Mouse (Mus musculus): ENCODE data around the gene Rap1gap2. TPM values are rescaled to one million over a fixed set of nuclear protein-coding genes. Genes with fewer than 3 reads are reported as not detected.

The Rap1gap2 gene
- polyA plus RNA-seq (2015; fragmentation: Nextera tagmentation; extraction: Ambion mirVana): 12.1 and 12.4 TPM in 2 replicates

DNA sequence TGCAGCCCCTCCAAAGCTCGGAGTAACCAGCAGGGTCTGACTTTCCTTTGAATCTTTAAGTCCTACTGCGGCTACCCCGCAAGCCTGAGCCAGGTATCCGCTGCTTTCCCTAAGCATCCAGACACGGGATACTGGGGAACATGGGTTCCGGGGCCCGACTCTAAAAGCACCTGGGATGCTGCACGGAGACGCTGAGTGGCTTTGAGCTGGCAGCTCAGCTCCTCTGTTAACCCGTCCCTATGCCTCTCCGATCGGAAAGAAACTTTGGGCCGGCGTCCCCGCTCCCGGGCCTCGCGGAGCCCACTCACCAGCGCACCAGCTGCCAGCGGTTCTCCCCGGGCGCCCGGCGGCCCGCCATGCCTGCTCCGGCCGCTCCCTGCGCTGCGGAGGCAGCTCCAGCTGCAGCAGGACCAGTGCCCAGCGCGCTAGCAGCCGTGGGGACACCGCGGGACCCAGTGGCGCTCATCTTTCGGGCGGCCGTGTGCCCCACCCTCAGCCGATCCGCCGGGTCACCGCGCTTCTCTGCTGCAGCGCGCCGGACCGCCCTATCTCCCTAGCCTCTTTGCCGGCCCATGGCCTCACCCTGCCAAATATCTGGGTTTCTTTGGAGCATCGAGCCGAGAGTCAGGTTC, at the start of gene Rap1gap2:
Rap1gap2 (minus strand) TSS at position 371 of the 632 bp plus-strand sequence.
- no peaks in the 10 kb centered on the region for H3K9me3 ChIP-seq
- peak within 1 kb of the TSS; percentile 38 for H3K4me3 ChIP-seq (replicated peaks)
- H3K27ac ChIP-seq: no peak within 1 kb of the TSS
- ATAC-seq: no peak
- 1% methylated on average over 50 of the region's 50 CpGs for WGBS
- peaks cover 8% of the 10 kb centered on the region; the same call in 1 of the 2 replicates for H3K4me1 ChIP-seq (replicated peaks)
- H3K4me2 ChIP-seq (replicated peaks): peak within 1 kb of the TSS; percentile 76
- H3K9ac ChIP-seq: no peak within 1 kb of the TSS
- H3K27me3 ChIP-seq (replicated peaks): peaks cover 28% of the 10 kb centered on the region
- no peaks in the 10 kb centered on the region for H3K36me3 ChIP-seq

DNA sequence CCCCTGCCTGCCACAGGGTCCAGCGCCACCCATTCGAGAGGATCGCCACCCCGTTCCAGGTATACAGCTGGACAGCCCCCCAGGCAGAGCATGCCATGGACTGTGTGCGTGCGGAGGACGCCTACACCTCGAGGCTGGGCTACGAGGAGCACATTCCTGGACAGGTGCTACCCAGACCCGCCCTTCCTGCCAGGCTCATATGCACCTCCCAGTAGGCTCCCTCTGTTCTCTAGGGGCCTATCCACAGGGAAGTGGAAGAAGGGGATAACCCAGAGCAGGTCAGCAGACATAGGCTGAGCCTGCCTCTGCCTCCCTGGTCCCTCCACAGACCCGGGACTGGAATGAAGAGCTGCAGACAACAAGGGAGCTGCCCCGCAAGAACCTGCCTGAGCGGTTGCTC, 49.6 kb upstream of the Rap1gap2 start:
- WGBS: 92% methylated on average over 13 of the region's 13 CpGs
- 0 out of 2 replicates have a peak, but pooled peaks have one; percentile 19 for ATAC-seq

DNA sequence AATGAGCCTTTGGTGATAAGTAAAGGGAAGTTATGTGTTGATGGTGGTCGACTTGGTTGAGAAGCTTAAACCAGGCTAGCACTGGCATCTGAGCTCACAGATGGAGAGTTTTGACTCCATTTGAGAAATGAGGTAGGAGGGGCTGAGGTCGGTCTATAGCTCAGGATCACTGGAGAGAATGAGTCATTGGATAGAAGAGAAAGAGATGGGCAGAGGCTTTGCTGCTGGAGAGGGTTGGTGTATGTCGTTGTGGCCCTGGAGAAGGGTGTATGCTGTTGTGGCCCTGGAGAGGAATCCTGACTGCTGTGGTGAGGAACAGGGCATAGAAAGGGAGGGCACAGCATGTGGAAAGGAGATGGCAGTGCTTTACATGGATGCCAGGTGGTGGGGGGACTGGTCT, 45.2 kb upstream of the Rap1gap2 start:
- no peak overlapping the region for H3K9ac ChIP-seq
- H3K36me3 ChIP-seq: peaks cover 38% of the 10 kb centered on the region
- 82% methylated on average over 3 of the region's 3 CpGs for WGBS
- peaks cover 26% of the 10 kb centered on the region for H3K4me1 ChIP-seq (replicated peaks)
- no peak overlapping the region for H3K27ac ChIP-seq
- no peak overlapping the region for H3K4me3 ChIP-seq (replicated peaks)
- no peak for ATAC-seq
- no peak overlapping the region for H3K4me2 ChIP-seq (replicated peaks)
- H3K27me3 ChIP-seq (replicated peaks): no peaks in the 10 kb centered on the region
- H3K9me3 ChIP-seq: no peaks in the 10 kb centered on the region

More for the DNA sequence above, 49.6 kb upstream of the Rap1gap2 start:
- no peaks in the 10 kb centered on the region for H3K4me1 ChIP-seq (replicated peaks)
- no peak overlapping the region for H3K4me3 ChIP-seq (replicated peaks)
- no peak overlapping the region for H3K27ac ChIP-seq
- H3K36me3 ChIP-seq: peaks cover 71% of the 10 kb centered on the region
- H3K27me3 ChIP-seq (replicated peaks): no peaks in the 10 kb centered on the region
- no peak overlapping the region for H3K9ac ChIP-seq
- H3K4me2 ChIP-seq (replicated peaks): no peak overlapping the region
- H3K9me3 ChIP-seq: no peaks in the 10 kb centered on the region

DNA sequence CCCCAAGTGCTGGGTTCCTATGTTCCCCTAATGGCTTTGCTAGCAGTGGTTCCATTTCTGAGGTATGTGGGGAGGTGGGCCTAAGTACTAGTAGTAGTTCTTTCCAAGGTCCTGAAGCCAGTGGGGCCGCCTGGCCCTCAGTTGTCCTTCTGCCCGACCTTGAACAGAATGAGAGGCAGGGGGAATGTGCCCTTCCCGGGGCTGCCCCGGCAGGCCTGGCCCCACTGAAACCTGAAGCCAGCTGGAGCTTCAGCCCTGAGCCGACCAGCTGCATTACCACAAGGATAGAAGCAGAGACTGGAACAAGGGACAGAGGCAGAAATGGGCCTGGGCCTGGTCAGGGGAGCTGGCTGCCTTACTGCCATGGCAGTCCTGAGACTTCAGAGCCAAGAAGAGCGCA, 42.7 kb upstream of the Rap1gap2 start:
- H3K36me3 ChIP-seq: peaks cover 14% of the 10 kb centered on the region
- H3K4me1 ChIP-seq (replicated peaks): peaks cover 35% of the 10 kb centered on the region
- no peak overlapping the region for H3K4me3 ChIP-seq (replicated peaks)
- H3K27me3 ChIP-seq (replicated peaks): no peaks in the 10 kb centered on the region
- WGBS: 44% methylated on average over 6 of the region's 6 CpGs
- no peaks in the 10 kb centered on the region for H3K9me3 ChIP-seq
- H3K4me2 ChIP-seq (replicated peaks): peak overlapping the region; percentile 7; the same call in 1 of the 2 replicates
- H3K9ac ChIP-seq: 0 out of 2 replicates have a peak overlapping the region, but pooled peaks have one; percentile 15
- H3K27ac ChIP-seq: no peak overlapping the region
- ATAC-seq: no peak

DNA sequence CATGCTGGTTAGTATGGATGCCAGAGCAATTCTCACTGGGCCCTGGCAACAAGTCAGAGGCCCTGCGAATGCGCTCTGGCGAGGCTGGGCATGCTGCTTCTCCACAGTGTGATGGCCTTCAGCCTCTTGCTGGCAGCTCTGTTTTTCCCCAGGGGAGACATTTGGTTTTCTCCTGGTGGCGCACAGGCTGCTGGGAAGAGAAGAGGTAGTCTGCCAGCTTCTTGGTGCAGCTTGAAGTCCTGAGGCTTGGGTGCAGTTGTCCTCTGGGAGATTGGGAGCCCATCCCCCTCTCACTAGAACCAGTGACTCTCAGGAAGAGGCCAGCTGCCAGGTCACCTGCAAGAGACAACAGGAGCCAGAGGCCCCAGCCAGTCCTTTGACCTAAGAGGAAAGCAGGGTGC, 42.1 kb upstream of the Rap1gap2 start:
- H3K27ac ChIP-seq: no peak overlapping the region
- 81% methylated on average over 4 of the region's 4 CpGs for WGBS

GRCm38 (mm10) chr11:74650576-74651100, 39.9 kb upstream of the Rap1gap2 start:
- Histone ChIP-seq H3K4me3 (replicated peaks) (peak overlapping the region; percentile 96), H3K27ac (peak overlapping the region; percentile 89; the same call in 1 of the 2 replicates), H3K4me1 (replicated peaks) (peaks cover 35% of the 10 kb centered on the region), H3K27me3 (replicated peaks) (no peaks in the 10 kb centered on the region), H3K9ac (peak overlapping the region; percentile 93), H3K36me3 (no peaks in the 10 kb centered on the region), H3K4me2 (replicated peaks) (peak overlapping the region; percentile 86), H3K9me3 (no peaks in the 10 kb centered on the region)
- no peak for ATAC-seq
- WGBS: 43% methylated on average over 4 of the region's 4 CpGs

More for the DNA sequence above, 42.1 kb upstream of the Rap1gap2 start:
- Histone ChIP-seq H3K27me3 (replicated peaks) (no peaks in the 10 kb centered on the region), H3K9ac (0 out of 2 replicates have a peak overlapping the region, but pooled peaks have one; percentile 15), H3K9me3 (no peaks in the 10 kb centered on the region), H3K36me3 (peaks cover 10% of the 10 kb centered on the region), H3K4me3 (replicated peaks) (no peak overlapping the region), H3K4me2 (replicated peaks) (peak overlapping the region; percentile 7), H3K4me1 (replicated peaks) (peaks cover 35% of the 10 kb centered on the region)
- no peak for ATAC-seq

- Histone ChIP-seq H3K9ac (peak overlapping the region; percentile 93), H3K27ac (peak overlapping the region; percentile 89), H3K27me3 (replicated peaks) (no peaks in the 10 kb centered on the region), H3K9me3 (no peaks in the 10 kb centered on the region), H3K4me1 (replicated peaks) (peaks cover 35% of the 10 kb centered on the region), H3K4me3 (replicated peaks) (peak overlapping the region; percentile 96), H3K4me2 (replicated peaks) (peak overlapping the region; percentile 86), H3K36me3 (no peaks in the 10 kb centered on the region)
- peak; percentile 80 for ATAC-seq
- WGBS: under 1% methylated on average over 53 of the region's 53 CpGs
Measured at GRCm38 (mm10) chr11:74649647-74650551, 39.2 kb upstream of the Rap1gap2 start.

DNA sequence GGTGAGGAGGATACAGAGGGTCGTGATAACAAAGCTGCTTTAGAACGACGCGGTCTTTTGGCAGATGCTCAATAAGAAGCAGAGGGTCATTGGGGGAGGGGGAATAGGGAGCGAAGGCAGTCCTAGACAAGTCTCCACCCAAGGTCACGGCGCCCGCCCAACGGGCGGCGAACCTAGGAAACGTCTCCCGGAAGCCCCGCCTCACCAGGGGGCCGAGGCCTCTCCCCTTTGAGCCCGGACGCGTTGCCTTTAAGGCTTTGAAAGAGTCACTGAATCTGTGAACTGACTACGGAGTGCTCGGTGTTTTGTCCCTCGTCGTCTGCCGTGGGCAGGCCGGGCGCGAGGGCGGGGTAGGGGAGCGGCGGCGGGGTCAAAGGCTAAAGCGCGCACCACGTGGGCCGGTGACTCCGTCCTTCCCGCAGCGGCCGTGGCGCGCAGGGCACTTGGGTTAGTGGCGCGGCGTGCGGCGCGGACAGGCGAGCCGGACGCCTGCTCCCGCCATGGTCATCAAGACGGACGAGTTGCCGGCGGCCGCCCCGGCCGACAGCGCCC, 38.5 kb upstream of the Rap1gap2 start, which contains the start of gene Cluh:
Cluh (plus strand) TSS at position 401 of the 552 bp plus-strand sequence.
- Histone ChIP-seq H3K9me3 (no peaks in the 10 kb centered on the region), H3K27me3 (replicated peaks) (no peaks in the 10 kb centered on the region), H3K9ac (peak within 1 kb of the TSS; percentile 93), H3K27ac (peak within 1 kb of the TSS; percentile 89), H3K36me3 (no peaks in the 10 kb centered on the region), H3K4me2 (replicated peaks) (peak within 1 kb of the TSS; percentile 86), H3K4me1 (replicated peaks) (peaks cover 35% of the 10 kb centered on the region), H3K4me3 (replicated peaks) (peak within 1 kb of the TSS; percentile 96)
- under 1% methylated on average over 58 of the region's 58 CpGs for WGBS
- peak; percentile 90 for ATAC-seq

- H3K36me3 ChIP-seq: no peaks in the 10 kb centered on the region
- no peaks in the 10 kb centered on the region for H3K27me3 ChIP-seq (replicated peaks)
- peaks cover 35% of the 10 kb centered on the region for H3K4me1 ChIP-seq (replicated peaks)
- H3K4me2 ChIP-seq (replicated peaks): peak overlapping the region; percentile 86
- peak; percentile 33 for ATAC-seq
- 0 out of 2 replicates have a peak overlapping the region, but pooled peaks have one; percentile 9 for H3K9ac ChIP-seq
- H3K4me3 ChIP-seq (replicated peaks): peak overlapping the region; percentile 96
- H3K9me3 ChIP-seq: no peaks in the 10 kb centered on the region
- WGBS: 0% methylated on average over 1 of the region's 1 CpGs
- H3K27ac ChIP-seq: peak overlapping the region; percentile 42
Measured at GRCm38 (mm10) chr11:74648676-74649075, 38.0 kb upstream of the Rap1gap2 start.

- Histone ChIP-seq H3K27me3 (replicated peaks) (no peaks in the 10 kb centered on the region), H3K27ac (peak overlapping the region; percentile 42), H3K9me3 (no peaks in the 10 kb centered on the region), H3K36me3 (no peaks in the 10 kb centered on the region), H3K4me3 (replicated peaks) (no peak overlapping the region), H3K9ac (no peak overlapping the region), H3K4me1 (replicated peaks) (peaks cover 28% of the 10 kb centered on the region), H3K4me2 (replicated peaks) (0 out of 2 replicates have a peak overlapping the region, but pooled peaks have one; percentile 86)
- WGBS: 86% methylated on average over 1 of the region's 1 CpGs
- ATAC-seq: no peak
Measured at GRCm38 (mm10) chr11:74647966-74648365, 37.3 kb upstream of the Rap1gap2 start.

DNA sequence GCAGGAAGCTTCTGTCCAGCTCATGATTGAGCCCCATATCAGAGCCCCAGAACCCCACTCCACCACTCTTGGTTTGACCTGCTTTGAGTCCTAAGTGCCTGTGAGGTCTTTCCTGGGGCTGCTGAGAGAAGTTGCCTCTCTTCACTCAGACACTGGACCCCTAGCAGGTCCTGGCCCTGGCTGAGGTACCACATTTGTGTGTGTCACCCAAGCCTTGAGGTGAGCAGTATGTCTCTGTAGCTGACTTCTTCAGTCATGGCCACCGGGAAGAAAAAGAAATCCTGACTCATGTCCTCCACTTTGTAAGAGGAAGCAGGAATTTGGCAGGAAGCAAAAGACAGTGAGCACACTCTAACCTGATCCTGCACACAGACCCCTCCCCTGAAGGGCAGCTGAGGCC, 28.9 kb upstream of the Rap1gap2 start:
- H3K27me3 ChIP-seq (replicated peaks): no peaks in the 10 kb centered on the region
- no peak overlapping the region for H3K9ac ChIP-seq
- H3K4me3 ChIP-seq (replicated peaks): no peak overlapping the region
- H3K9me3 ChIP-seq: no peaks in the 10 kb centered on the region
- no peaks in the 10 kb centered on the region for H3K36me3 ChIP-seq
- no peak for ATAC-seq
- peak overlapping the region; percentile 88 for H3K4me2 ChIP-seq (replicated peaks)
- WGBS: 58% methylated on average over 1 of the region's 1 CpGs
- no peak overlapping the region for H3K27ac ChIP-seq
- peaks cover 19% of the 10 kb centered on the region for H3K4me1 ChIP-seq (replicated peaks)
